Mouse (Mus musculus) heart, embryonic 14.5 days (tissue): Measurements from ENCODE around the gene Serpina3n. TPM values are rescaled to one million over a fixed set of nuclear protein-coding genes. Genes with fewer than 3 reads are reported as not detected.
"Not testable (repeated sequence)": the region's sequence is repeated elsewhere in the genome, so short reads cannot be mapped to it uniquely, and the experiment has no call there.

Experiments used
- ATAC-seq: fragments of 200-750 bp; cut with Nextera tagmentation; 2 replicates; pipeline ENCODE4 v1.8.0; 2017; ENCODE audit warnings: low read depth, moderate TSS enrichment; ENCODE audit not compliant: insufficient number of reproducible peaks, insufficient read depth, low FRiP score
- H3K27ac ChIP-seq, 2 experiments: fragments of 200-500 bp in 1 of 2; fragments of 300-500 bp in 1 of 2; sonication (generic) in 1 of 2; replicated peaks in 1 of 2; 2 replicates each; pipeline ENCODE4 v1.5.1; 2012 to 2014; ENCODE audit warnings: low read depth in 2 of 2, low read length in 2 of 2, control low read depth in 1 of 2, mild to moderate bottlenecking in 1 of 2, mixed read lengths in 1 of 2; ENCODE audit not compliant: control insufficient read depth in 1 of 2, insufficient read depth in 1 of 2
- H3K27me3 ChIP-seq: fragments of 300-500 bp; sonication (generic); 2 replicates; pipeline ENCODE4 v1.6.1; 2014; ENCODE audit warnings: mild to moderate bottlenecking, low read length, control low read depth; ENCODE audit not compliant: control insufficient read depth, insufficient read depth
- H3K36me3 ChIP-seq: fragments of 300-500 bp; sonication (generic); 2 replicates; pipeline ENCODE4 v1.6.1; 2014; ENCODE audit warnings: mild to moderate bottlenecking, control low read depth, low read length, mixed read lengths; ENCODE audit not compliant: control insufficient read depth, insufficient read depth
- H3K4me1 ChIP-seq, 2 experiments: fragments of 200-500 bp in 1 of 2; fragments of 300-500 bp in 1 of 2; sonication (generic) in 1 of 2; 2 replicates each; pipeline ENCODE4 v1.6.1; 2012 to 2014; ENCODE audit warnings: low read length in 2 of 2, control low read depth in 1 of 2, mixed read lengths in 1 of 2; ENCODE audit not compliant: control insufficient read depth in 2 of 2, insufficient read depth in 2 of 2
- H3K4me2 ChIP-seq: fragments of 300-500 bp; sonication (generic); 2 replicates; pipeline ENCODE4 v1.6.1; 2014; ENCODE audit warnings: mild to moderate bottlenecking, low read length
- H3K4me3 ChIP-seq, 2 experiments: fragments of 200-500 bp in 1 of 2; fragments of 300-500 bp in 1 of 2; sonication (generic) in 1 of 2; 2 replicates each; pipeline ENCODE4 v1.5.1; 2012 to 2014; ENCODE audit warnings: low read length in 2 of 2, mild to moderate bottlenecking in 2 of 2, control low read depth in 1 of 2, low read depth in 1 of 2, moderate library complexity in 1 of 2; ENCODE audit not compliant: control insufficient read depth in 1 of 2, insufficient read depth in 1 of 2
- H3K9ac ChIP-seq: fragments of 300-500 bp; sonication (generic); 2 replicates; pipeline ENCODE4 v1.6.1; 2014; ENCODE audit warnings: mild to moderate bottlenecking, low read length
- H3K9me3 ChIP-seq: fragments of 300-500 bp; sonication (generic); 2 replicates; pipeline ENCODE4 v1.6.1; 2016; ENCODE audit warnings: low read length, control low read depth; ENCODE audit not compliant: control insufficient read depth
- WGBS: fragments of 180-500 bp; shearing (Covaris S2); extraction: QIAGEN DNeasy Blood & Tissue Kit; methylation state at CpG from one replicate; pipeline ENCODE4 v1.1.7; 2014; 5-methylcytosine and 5-hydroxymethylcytosine counted together
- polyA plus RNA-seq: library from polyadenylated mRNA; unstranded; fragments of >200 nt; fragmentation: Nextera tagmentation; extraction: Ambion mirVana; gene quantifications from 2 replicates; pipeline ENCODE4 v1.2.1, GENCODE M21; 2014

Serpina3n gene
- 0.16 and 0.28 TPM in 2 replicates for polyA plus RNA-seq

GRCm38 (mm10) chr12:104406454-104406885, at the start of gene Serpina3n:
Serpina3n (plus strand) TSS chr12:104406729.
- Histone ChIP-seq H3K9me3 (no peaks in the 10 kb centered on the region), H3K4me3 (no peak within 1 kb of the TSS), H3K4me1 (0 out of 4 replicates have a peak, but pooled peaks cover 0 to 2% of the 10 kb centered on the region in 2 experiments), H3K36me3 (no peaks in the 10 kb centered on the region), H3K9ac (no peak within 1 kb of the TSS), H3K4me2 (no peak within 1 kb of the TSS), H3K27ac (no peak within 1 kb of the TSS), H3K27me3 (no peaks in the 10 kb centered on the region; the same call in 1 of the 2 replicates)
- ATAC-seq: no peak
- 52% methylated on average over 4 of the region's 4 CpGs for WGBS

- no peak overlapping the region for H3K4me3 ChIP-seq
- H3K4me1 ChIP-seq: no peaks in the 10 kb centered on the region
- no peak overlapping the region for H3K9ac ChIP-seq
- no peaks in the 10 kb centered on the region for H3K27me3 ChIP-seq
- H3K36me3 ChIP-seq: no peaks in the 10 kb centered on the region
- H3K27ac ChIP-seq: no peak overlapping the region
- ATAC-seq: no peak
- WGBS: 86% methylated on average over 3 of the region's 3 CpGs
- H3K4me2 ChIP-seq: no peak overlapping the region
- no peaks in the 10 kb centered on the region for H3K9me3 ChIP-seq
Measured at GRCm38 (mm10) chr12:104369986-104370385, 36.5 kb upstream of the Serpina3n start.

- H3K36me3 ChIP-seq, H3K27ac ChIP-seq, H3K9ac ChIP-seq, H3K4me1 ChIP-seq, H3K27me3 ChIP-seq, H3K4me2 ChIP-seq, H3K4me3 ChIP-seq, ATAC-seq, H3K9me3 ChIP-seq: not testable (repeated sequence)
- 64% methylated on average over 5 of the region's 5 CpGs for WGBS
Measured at GRCm38 (mm10) chr12:104377179-104377578, 29.4 kb upstream of the Serpina3n start.

GRCm38 (mm10) chr12:104378351-104378750, 28.2 kb upstream of the Serpina3n start:
- H3K9ac ChIP-seq, H3K4me1 ChIP-seq, H3K9me3 ChIP-seq, H3K27me3 ChIP-seq, H3K4me3 ChIP-seq, H3K36me3 ChIP-seq, H3K27ac ChIP-seq, ATAC-seq, H3K4me2 ChIP-seq: not testable (repeated sequence)
- WGBS: 72% methylated on average over 2 of the region's 2 CpGs

- H3K27me3 ChIP-seq, ATAC-seq, H3K36me3 ChIP-seq, H3K9ac ChIP-seq, H3K9me3 ChIP-seq, H3K4me3 ChIP-seq, H3K4me2 ChIP-seq, H3K27ac ChIP-seq, H3K4me1 ChIP-seq: not testable (repeated sequence)
- WGBS: 64% methylated on average over 5 of the region's 5 CpGs
Measured at GRCm38 (mm10) chr12:104378815-104379214, 27.7 kb upstream of the Serpina3n start.

- no peak for ATAC-seq
- no peaks in the 10 kb centered on the region for H3K4me1 ChIP-seq
- WGBS: 90% methylated on average over 11 of the region's 11 CpGs
- no peak overlapping the region for H3K9ac ChIP-seq
- H3K36me3 ChIP-seq: no peaks in the 10 kb centered on the region
- H3K27ac ChIP-seq: no peak overlapping the region
- peaks cover 7% of the 10 kb centered on the region for H3K9me3 ChIP-seq
- no peak overlapping the region for H3K4me3 ChIP-seq
- no peak overlapping the region for H3K4me2 ChIP-seq
- H3K27me3 ChIP-seq: no peaks in the 10 kb centered on the region
Measured at GRCm38 (mm10) chr12:104379856-104380255, 26.7 kb upstream of the Serpina3n start.

GRCm38 (mm10) chr12:104381071-104381604, 25.4 kb upstream of the Serpina3n start:
- not testable (repeated sequence) for H3K27ac ChIP-seq

GRCm38 (mm10) chr12:104385987-104386386, 20.5 kb upstream of the Serpina3n start:
- not testable (repeated sequence) for H3K36me3 ChIP-seq, H3K4me2 ChIP-seq, H3K9ac ChIP-seq, ATAC-seq, H3K4me1 ChIP-seq, H3K9me3 ChIP-seq, H3K4me3 ChIP-seq, H3K27ac ChIP-seq, H3K27me3 ChIP-seq

More at GRCm38 (mm10) chr12:104381071-104381604, 25.4 kb upstream of the Serpina3n start:
- WGBS: 89% methylated on average over 8 of the region's 8 CpGs
- not testable (repeated sequence) for H3K27me3 ChIP-seq, H3K4me3 ChIP-seq, H3K9me3 ChIP-seq, H3K9ac ChIP-seq, ATAC-seq, H3K36me3 ChIP-seq, H3K4me1 ChIP-seq, H3K4me2 ChIP-seq
